Mouse (Mus musculus) embryonic facial prominence, embryonic 11.5 days (tissue): Measurements from ENCODE around the gene Eif3g. TPM values are rescaled to one million over a fixed set of nuclear protein-coding genes. Genes with fewer than 3 reads are reported as not detected.

Experiments
- ATAC-seq: fragments of 200-750 bp; cut with Nextera tagmentation; replicated peaks from 2 replicates; pipeline ENCODE4 v1.8.0; 2017; ENCODE audit warnings: low read depth; ENCODE audit not compliant: insufficient number of reproducible peaks, low FRiP score, low TSS enrichment
- DNase-seq: peaks from one replicate; pipeline ENCODE4 v3.0.0-alpha.2; 2015; ENCODE audit warnings: low spot score
- H3K27ac ChIP-seq: fragments of 300-500 bp; sonication (generic); replicated peaks from 2 replicates; pipeline ENCODE4 v1.5.1; 2014; ENCODE audit warnings: mild to moderate bottlenecking, low read depth, low read length, control low read depth
- H3K27me3 ChIP-seq: fragments of 300-500 bp; sonication (generic); 2 replicates; pipeline ENCODE4 v1.6.1; 2014; ENCODE audit warnings: mild to moderate bottlenecking, low read length, moderate library complexity, mixed read lengths; ENCODE audit not compliant: control insufficient read depth, insufficient read depth
- H3K36me3 ChIP-seq: fragments of 300-500 bp; sonication (generic); replicated peaks from 2 replicates; pipeline ENCODE4 v1.6.1; 2014; ENCODE audit warnings: low read depth, mild to moderate bottlenecking, low read length, moderate library complexity, mixed read lengths; ENCODE audit not compliant: control insufficient read depth, insufficient read depth
- H3K4me1 ChIP-seq: fragments of 300-500 bp; sonication (generic); 2 replicates; pipeline ENCODE4 v1.6.1; 2014; ENCODE audit warnings: low read length, mixed read lengths; ENCODE audit not compliant: control insufficient read depth, insufficient read depth
- H3K4me2 ChIP-seq: fragments of 300-500 bp; sonication (generic); 2 replicates; pipeline ENCODE4 v1.6.1; 2014; ENCODE audit warnings: low read depth, mild to moderate bottlenecking, control low read depth, low read length, moderate library complexity
- H3K4me3 ChIP-seq: fragments of 300-500 bp; sonication (generic); 2 replicates; pipeline ENCODE4 v1.5.1; 2014; ENCODE audit warnings: low read depth, low read length, control low read depth
- H3K9ac ChIP-seq: fragments of 300-500 bp; sonication (generic); replicated peaks from 2 replicates; pipeline ENCODE4 v1.6.1; 2014; ENCODE audit warnings: mild to moderate bottlenecking, control low read depth, low read length
- H3K9me3 ChIP-seq: fragments of 300-500 bp; sonication (generic); replicated peaks from 2 replicates; pipeline ENCODE4 v1.6.1; 2016; ENCODE audit warnings: mild to moderate bottlenecking, low read length, inconsistent platforms, mixed read lengths; ENCODE audit not compliant: control insufficient read depth
- WGBS: fragments of 180-500 bp; shearing (Covaris S2); extraction: QIAGEN DNeasy Blood & Tissue Kit; methylation state at CpG from one replicate; pipeline ENCODE4 v1.1.7; 2014; 5-methylcytosine and 5-hydroxymethylcytosine counted together
- polyA plus RNA-seq: library from polyadenylated mRNA; unstranded; fragments of >200 nt; fragmentation: Nextera tagmentation; extraction: Ambion mirVana; gene quantifications from 2 replicates; pipeline ENCODE4 v1.2.1, GENCODE M21; 2014

Gene Eif3g
- polyA plus RNA-seq, 1 experiment from 2014 or later = 352 TPM

DNA sequence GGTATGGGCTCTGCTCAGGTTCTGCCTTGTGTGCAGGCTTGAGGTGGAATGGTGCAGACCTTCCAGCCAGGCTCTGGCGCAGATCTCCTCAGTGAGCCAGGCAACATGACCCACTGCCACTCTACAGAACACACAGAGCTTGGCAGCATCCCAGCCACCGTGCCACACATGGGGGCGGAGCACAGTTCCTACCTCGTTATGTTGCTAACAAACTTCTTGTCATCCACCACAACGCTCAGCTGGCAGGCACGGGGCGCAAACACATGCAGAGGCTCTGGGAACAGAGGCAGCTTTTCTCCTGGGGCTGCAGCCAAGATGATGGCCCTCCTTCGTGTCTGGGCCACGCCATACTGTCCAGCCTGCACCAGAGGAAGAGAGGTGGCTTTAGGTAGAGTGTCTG, 11.5 kb upstream of the Eif3g start:
- Histone ChIP-seq H3K4me3 (no peak overlapping the region), H3K9me3 (no peaks in the 10 kb centered on the region), H3K4me2 (no peak overlapping the region), H3K36me3 (peaks cover 50% of the 10 kb centered on the region), H3K9ac (no peak overlapping the region), H3K27me3 (no peaks in the 10 kb centered on the region), H3K4me1 (no peaks in the 10 kb centered on the region), H3K27ac (no peak overlapping the region)
- WGBS = 92% methylated on average over 9 of the region's 9 CpGs
- ATAC-seq (no peak), DNase-seq (no peak)

DNA sequence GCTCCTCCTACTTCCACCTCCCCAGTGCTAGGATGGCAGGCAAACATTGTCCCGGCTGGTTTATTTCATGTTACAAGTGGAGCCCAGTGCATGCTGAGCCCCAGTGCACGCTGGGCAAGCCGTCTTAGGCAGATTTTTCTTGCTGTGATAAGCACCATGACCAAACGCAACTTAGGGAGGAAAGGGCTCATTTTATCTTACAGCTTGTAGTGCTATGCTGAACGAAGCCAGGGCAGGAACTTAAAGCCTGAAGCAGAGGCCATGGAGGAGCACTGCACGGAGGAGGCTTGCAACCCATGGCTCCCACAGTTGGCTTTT, 3.7 kb upstream of the Eif3g start:
- WGBS = 44% methylated on average over 6 of the region's 6 CpGs
- H3K4me2 ChIP-seq = no peak overlapping the region; the same call in 1 of the 2 replicates
- no peaks in the 10 kb centered on the region for H3K27me3 ChIP-seq
- no peaks in the 10 kb centered on the region for H3K9me3 ChIP-seq
- H3K4me3 ChIP-seq = no peak overlapping the region
- no peak overlapping the region for H3K9ac ChIP-seq
- DNase-seq = no peak
- H3K4me1 ChIP-seq = peaks cover 4% of the 10 kb centered on the region; the same call in 1 of the 2 replicates
- H3K36me3 ChIP-seq = peaks cover 6% of the 10 kb centered on the region
- ATAC-seq = no peak; the same call in 1 of the 2 replicates
- H3K27ac ChIP-seq = no peak overlapping the region

DNA sequence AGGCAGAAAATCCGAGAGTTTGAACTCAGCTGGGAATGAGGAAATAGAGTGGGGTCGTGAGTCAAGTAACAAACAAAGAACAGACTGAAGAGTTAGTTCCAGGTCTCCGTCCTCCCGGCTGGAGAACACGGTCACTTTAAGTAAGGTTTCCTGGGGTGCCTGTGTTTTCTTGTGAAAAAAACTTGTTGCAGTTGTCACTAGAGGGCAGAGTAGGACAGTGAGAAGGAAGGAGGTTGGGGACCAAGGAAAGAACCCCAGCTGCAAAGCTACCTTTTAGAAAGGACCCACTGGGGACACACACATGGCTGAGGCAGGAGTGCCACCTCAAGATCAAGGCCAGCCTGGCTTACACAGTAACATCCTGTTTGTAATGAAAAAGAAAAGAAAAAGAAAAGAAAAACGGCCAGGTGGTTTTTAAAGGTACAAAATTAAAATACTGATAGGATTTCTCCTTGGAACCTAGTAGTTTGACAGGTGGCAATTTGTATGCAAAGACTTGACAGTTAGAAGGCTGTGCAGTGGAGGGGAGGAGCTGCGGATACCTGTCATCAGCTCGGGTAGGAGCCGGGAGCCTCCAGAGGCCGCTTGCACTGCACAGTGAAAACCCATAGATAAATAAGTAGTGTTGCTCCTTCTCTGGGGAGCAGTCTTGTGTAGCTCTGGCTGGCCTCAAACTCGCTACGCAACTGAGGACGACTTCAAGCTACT, 3.2 kb upstream of the Eif3g start:
- DNase-seq = peak; percentile 61
- H3K4me1 ChIP-seq = peaks cover 5% of the 10 kb centered on the region; the same call in 1 of the 2 replicates
- peaks cover 6% of the 10 kb centered on the region for H3K36me3 ChIP-seq
- no peak overlapping the region for H3K4me3 ChIP-seq
- H3K9me3 ChIP-seq = no peaks in the 10 kb centered on the region
- no peak; the same call in 1 of the 2 replicates for ATAC-seq
- H3K4me2 ChIP-seq = no peak overlapping the region; the same call in 1 of the 2 replicates
- H3K9ac ChIP-seq = no peak overlapping the region
- no peak overlapping the region for H3K27ac ChIP-seq
- WGBS = 17% methylated on average over 13 of the region's 13 CpGs
- H3K27me3 ChIP-seq = no peaks in the 10 kb centered on the region

DNA sequence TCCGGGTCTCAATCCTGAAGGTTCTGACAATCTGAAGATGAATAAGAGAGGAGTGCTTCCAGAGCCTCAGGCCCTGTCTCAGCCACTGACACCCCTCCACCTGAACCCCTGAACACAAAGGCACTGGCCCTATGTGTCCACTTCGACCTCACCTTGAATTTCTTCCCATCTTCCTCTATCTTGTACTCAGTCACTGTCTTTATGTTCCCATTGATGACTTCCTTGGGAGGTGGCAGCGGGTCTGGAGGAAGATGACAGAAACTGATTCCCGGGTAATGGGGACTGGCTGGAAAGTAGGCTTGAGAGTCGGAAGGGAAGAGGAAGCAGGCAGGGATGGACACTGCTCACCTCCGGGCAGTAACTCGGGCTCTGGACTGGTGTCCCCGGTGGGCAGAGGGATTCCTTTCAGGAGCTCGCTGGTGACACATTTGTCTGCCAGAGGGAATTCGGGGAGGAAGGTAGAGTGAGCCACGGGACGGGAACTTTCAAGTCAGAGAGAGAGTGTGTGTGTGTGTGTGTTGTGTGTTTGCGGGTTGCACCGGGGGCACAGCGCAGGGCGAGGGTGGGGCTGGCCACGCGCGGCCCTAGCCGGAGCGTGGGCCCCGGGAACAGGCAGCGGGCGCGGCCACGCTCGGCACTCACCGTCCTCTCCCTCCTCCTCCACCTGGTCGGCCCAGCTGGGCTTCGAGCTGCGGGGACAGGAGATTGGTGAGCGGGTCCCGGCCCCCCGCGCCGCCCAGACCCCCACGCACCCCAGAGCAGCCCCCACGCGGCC, 500 bp downstream of the Eif3g start:
- H3K27me3 ChIP-seq = no peaks in the 10 kb centered on the region
- H3K36me3 ChIP-seq = peaks cover 8% of the 10 kb centered on the region
- H3K9me3 ChIP-seq = no peaks in the 10 kb centered on the region
- peak; percentile 15; the same call in 1 of the 2 replicates for ATAC-seq
- H3K4me2 ChIP-seq = peak overlapping the region; percentile 91
- 6% methylated on average over 36 of the region's 39 CpGs for WGBS
- no peak for DNase-seq
- H3K9ac ChIP-seq = peak overlapping the region; percentile 96
- H3K4me3 ChIP-seq = peak overlapping the region; percentile 98
- H3K4me1 ChIP-seq = peaks cover 5% of the 10 kb centered on the region; the same call in 1 of the 2 replicates
- no peak overlapping the region for H3K27ac ChIP-seq

DNA sequence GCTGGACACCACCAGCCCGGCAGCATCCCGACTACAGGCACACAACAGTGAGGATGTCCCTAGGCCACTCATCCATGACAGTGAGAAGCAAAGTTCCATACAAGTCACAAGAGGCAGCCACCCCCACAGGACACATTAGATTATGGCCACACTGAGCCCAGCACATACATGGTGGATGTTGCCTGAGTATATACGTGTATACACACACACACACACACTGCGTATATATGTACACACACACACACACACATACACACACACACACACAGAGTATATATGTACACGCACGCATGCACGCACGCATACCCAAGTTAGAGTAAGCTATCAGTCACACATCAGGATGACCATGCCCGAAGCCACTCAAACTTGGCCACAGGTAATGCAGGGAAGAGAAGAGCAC, 3.0 kb downstream of the Eif3g start:
- no peak overlapping the region for H3K4me2 ChIP-seq
- H3K36me3 ChIP-seq = peaks cover 11% of the 10 kb centered on the region
- no peaks in the 10 kb centered on the region for H3K9me3 ChIP-seq
- no peak overlapping the region for H3K9ac ChIP-seq
- H3K4me1 ChIP-seq = peaks cover 5% of the 10 kb centered on the region; the same call in 1 of the 2 replicates
- no peaks in the 10 kb centered on the region for H3K27me3 ChIP-seq
- H3K4me3 ChIP-seq = no peak overlapping the region
- ATAC-seq (no peak), DNase-seq (no peak)
- WGBS = 94% methylated on average over 9 of the region's 9 CpGs
- no peak overlapping the region for H3K27ac ChIP-seq

GRCm38 (mm10) chr9:20894629-20895028, 3.8 kb downstream of the Eif3g start:
- Histone ChIP-seq H3K4me1 (peaks cover 5% of the 10 kb centered on the region; the same call in 1 of the 2 replicates), H3K36me3 (peaks cover 15% of the 10 kb centered on the region), H3K27ac (no peak overlapping the region), H3K9me3 (no peaks in the 10 kb centered on the region), H3K27me3 (no peaks in the 10 kb centered on the region), H3K4me2 (no peak overlapping the region), H3K9ac (no peak overlapping the region), H3K4me3 (no peak overlapping the region)
- DNase-seq = no peak
- ATAC-seq = no peak
- WGBS = 93% methylated on average over 15 of the region's 15 CpGs

GRCm38 (mm10) chr9:20893590-20894343, 4.7 kb downstream of the Eif3g start:
- Histone ChIP-seq H3K9me3 (no peaks in the 10 kb centered on the region), H3K27me3 (no peaks in the 10 kb centered on the region), H3K4me3 (no peak overlapping the region), H3K27ac (no peak overlapping the region), H3K36me3 (peaks cover 15% of the 10 kb centered on the region), H3K9ac (no peak overlapping the region), H3K4me1 (peaks cover 5% of the 10 kb centered on the region; the same call in 1 of the 2 replicates), H3K4me2 (no peak overlapping the region)
- DNase-seq (no peak), ATAC-seq (no peak)
- WGBS = 88% methylated on average over 13 of the region's 13 CpGs
